Mouse (Mus musculus) adrenal gland, adult 8-10 months (tissue): ENCODE measurements around the gene Olfr720. TPM values are rescaled to one million over a fixed set of nuclear protein-coding genes. Genes with fewer than 3 reads are reported as not detected.

Experiments
- DNase-seq: peaks from one replicate; pipeline ENCODE4 v3.0.0; 2022
- total RNA-seq, 4 experiments: library from RNA; stranded (reverse); gene quantifications; 2 replicates each; pipeline ENCODE4 v1.2.4; 2022

Olfr720 gene
- total RNA-seq = not detected

DNA sequence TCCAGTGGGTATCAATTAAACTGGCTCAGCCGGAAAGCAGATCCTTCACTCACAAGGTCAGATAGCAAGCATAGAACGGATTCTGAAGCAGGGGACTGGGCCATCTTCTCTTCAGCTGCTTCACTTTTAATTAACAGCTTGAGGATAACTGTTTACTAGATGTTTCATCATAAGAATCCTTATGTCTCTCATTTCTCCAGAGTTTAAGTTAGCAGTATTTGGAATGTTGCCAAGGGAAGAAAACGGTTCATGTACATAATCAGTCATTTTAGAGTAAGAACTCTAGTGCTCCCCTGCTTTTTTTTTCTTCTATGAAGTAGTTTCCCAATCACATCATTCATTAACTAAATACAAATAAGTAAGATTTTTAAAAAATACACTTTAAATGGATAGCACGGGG lies at the start of gene Olfr720:
Gene Olfr720, minus strand, starts transcription at position 101 of the 400 bp plus-strand sequence.
- DNase-seq = no peak

Other genes starting within 250 kb of the Olfr720 start
- gene Atxn7, start 225.4 kb downstream of the Olfr720 start, total RNA-seq = 10 to 100 TPM; 20.2 to 34.2 (median 26.0) TPM
- 100 to 1,000 TPM in 1 of 4 experiments, 10 to 100 TPM in 3; 88.6 to 105 (median 93.3) TPM for gene Thoc7, start 225.0 kb downstream of the Olfr720 start, total RNA-seq
- gene Psmd6, start 65.9 kb downstream of the Olfr720 start, total RNA-seq = 100 to 1,000 TPM; 133 to 144 (median 135) TPM
- not detected for gene Olfr31, start 136.0 kb upstream of the Olfr720 start, total RNA-seq
- 10 to 100 TPM in 1 of 4 experiments, 1 to 10 TPM in 3; 8.8 to 11.5 (median 9.1) TPM for gene Il3ra, start 159.4 kb upstream of the Olfr720 start, total RNA-seq
- gene Olfr721-ps1, start 214.5 kb upstream of the Olfr720 start, total RNA-seq = not detected